Mouse (Mus musculus): ENCODE results near the gene Tmem158. TPM values are rescaled to one million over a fixed set of nuclear protein-coding genes. Genes with fewer than 3 reads are reported as not detected.

Gene Tmem158
- polyA plus RNA-seq, 1 experiment from 2014 or later = 8.7 TPM

Other genes starting within 250 kb of the Tmem158 start
- gene Tmem42, start 239.4 kb downstream of the Tmem158 start, polyA plus RNA-seq (2015; fragmentation: Nextera tagmentation; extraction: Ambion mirVana) = 21.4 and 24.5 TPM in 2 replicates
- gene Tgm4, start 226.0 kb downstream of the Tmem158 start, polyA plus RNA-seq (2015; fragmentation: Nextera tagmentation; extraction: Ambion mirVana) = 0.20 and 0.23 TPM in 2 replicates
- gene Zdhhc3, start 147.6 kb downstream of the Tmem158 start, polyA plus RNA-seq (2015; fragmentation: Nextera tagmentation; extraction: Ambion mirVana) = 48.6 and 49.2 TPM in 2 replicates
- 112 and 121 TPM in 2 replicates for gene Exosc7, start 147.5 kb downstream of the Tmem158 start, polyA plus RNA-seq (2015; fragmentation: Nextera tagmentation; extraction: Ambion mirVana)
- 2.8 and 4.2 TPM in 2 replicates for gene Clec3b, start 109.8 kb downstream of the Tmem158 start, polyA plus RNA-seq (2015; fragmentation: Nextera tagmentation; extraction: Ambion mirVana)
- 5.6 and 6.8 TPM in 2 replicates for gene Cdcp1, start 44.7 kb downstream of the Tmem158 start, polyA plus RNA-seq (2015; fragmentation: Nextera tagmentation; extraction: Ambion mirVana)
- gene Lars2, start 106.2 kb upstream of the Tmem158 start, polyA plus RNA-seq (2015; fragmentation: Nextera tagmentation; extraction: Ambion mirVana) = 1,551 and 1,799 TPM in 2 replicates
- 33.6 and 33.7 TPM in 2 replicates for gene Limd1, start 217.9 kb upstream of the Tmem158 start, polyA plus RNA-seq (2015; fragmentation: Nextera tagmentation; extraction: Ambion mirVana)

Data from thymus, postnatal 0 days (tissue).